Mouse (Mus musculus) lung, adult 18-20 months (tissue): ENCODE measurements around the gene Hoxd10.
A peak's percentile ranks its signal among the peaks of the same experiment; 100 is the strongest.

Experiments
- DNase-seq, 2 experiments: peaks; one replicate each; pipeline ENCODE4 v3.0.0; 2022; ENCODE audit warnings: mixed read lengths in 2 of 2

Gene Hoxd10

DNA sequence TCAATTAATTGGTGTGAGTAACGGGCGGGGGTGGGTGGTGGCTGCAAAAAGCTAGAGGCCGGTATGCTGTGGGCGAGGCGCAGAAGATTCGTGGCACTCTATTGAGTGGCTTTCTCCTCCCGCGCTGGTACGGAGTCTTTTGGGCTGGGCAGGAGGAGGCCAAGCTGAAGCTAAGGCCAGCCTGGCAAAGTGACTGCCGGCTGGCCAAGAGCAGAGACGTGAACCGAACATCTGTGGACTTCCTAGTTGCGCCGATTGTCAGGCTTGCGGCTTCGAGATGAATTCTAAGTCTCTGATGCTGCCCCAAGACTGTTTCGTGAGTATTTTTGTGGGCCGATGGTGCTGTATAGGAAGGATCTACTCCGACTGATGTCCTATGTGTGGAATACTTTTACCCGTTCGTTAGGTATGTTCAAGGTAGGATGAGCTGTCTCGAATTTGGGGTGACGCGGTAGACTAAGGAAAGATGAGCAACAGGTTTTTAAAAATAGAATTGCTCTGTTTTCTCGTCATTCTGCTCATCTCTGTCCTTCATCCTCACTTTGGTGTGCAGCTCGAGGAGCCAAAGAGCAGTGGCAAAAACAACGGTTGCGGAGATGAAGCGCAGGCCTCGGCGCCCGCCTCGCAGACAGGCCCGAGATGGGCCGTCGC is 24.4 kb upstream of the Hoxd10 start:
- DNase-seq, result no peak

DNA sequence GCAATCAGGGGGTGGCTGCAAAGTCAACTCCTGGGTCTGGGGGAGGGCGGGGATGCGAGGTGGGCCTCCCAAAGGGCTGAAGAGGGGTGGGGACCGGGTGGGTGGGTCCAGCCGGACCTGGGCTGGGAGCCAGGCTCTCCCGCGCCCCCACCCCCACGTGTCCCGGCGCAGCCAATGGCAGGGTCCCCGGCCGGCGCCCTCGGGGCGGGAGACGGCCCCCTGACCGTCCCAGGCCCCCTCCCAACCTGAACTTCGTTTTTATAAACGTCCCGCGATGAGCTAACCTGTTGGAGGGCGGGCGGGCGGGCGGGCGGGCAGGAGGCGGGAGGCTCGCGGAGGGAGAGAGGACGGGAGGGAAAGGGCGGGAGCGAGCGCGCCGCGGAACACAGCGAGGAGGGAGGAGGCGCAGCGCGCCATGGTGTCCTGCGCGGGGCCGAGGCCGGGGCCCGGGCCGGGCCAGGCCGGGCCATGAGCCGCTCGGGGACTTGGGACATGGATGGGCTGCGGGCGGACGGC is 23.8 kb upstream of the Hoxd10 start, which contains the start of gene Hoxd13:
Hoxd13 (plus strand) TSS at position 469 of the 516 bp plus-strand sequence.
- no peak for DNase-seq

DNA sequence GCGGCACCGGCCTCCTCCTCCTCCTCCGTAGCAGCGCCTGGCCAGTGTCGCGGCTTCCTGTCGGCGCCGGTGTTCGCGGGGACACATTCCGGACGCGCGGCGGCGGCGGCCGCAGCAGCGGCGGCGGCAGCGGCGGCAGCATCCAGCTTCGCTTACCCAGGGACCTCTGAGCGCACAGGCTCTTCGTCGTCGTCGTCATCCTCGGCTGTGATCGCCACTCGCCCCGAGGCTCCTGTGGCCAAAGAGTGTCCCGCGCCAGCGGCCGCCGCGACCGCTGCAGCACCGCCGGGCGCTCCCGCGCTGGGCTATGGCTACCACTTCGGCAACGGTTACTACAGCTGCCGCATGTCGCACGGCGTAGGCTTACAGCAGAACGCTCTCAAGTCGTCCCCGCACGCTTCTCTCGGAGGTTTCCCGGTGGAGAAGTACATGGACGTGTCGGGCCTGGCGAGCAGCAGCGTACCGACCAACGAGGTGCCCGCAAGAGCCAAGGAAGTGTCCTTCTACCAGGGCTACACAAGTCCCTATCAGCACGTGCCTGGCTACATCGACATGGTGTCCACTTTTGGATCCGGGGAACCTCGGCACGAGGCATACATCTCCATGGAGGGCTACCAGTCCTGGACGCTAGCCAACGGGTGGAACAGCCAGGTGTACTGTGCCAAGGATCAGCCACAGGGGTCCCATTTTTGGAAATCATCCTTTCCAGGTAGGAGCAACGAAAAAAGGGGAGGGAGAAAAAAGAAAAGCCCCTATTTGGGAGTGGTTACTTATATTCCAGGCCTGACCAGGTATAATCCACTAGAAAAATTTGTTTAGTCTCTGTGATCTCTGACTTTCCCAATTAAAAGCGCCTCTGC is 23.1 kb upstream of the Hoxd10 start:
- no peak for DNase-seq

DNA sequence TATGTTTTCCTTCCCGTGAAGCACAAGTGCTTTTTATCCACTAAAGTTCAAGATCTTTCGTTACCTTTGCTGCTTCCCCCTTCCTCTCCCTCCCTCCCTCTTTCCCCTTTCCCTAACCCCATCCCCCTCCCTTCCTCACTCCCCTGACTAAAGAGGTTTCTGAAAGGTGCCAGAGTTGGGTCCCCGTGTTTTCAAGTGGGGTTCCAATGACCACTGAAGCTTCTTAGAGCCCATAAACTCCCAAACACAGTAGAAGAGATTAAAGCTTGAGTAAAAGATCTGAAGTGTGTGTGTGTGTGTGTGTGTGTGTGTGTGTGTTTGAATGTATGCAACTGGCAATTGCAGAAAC is 22.5 kb upstream of the Hoxd10 start:
- DNase-seq, result no peak

DNA sequence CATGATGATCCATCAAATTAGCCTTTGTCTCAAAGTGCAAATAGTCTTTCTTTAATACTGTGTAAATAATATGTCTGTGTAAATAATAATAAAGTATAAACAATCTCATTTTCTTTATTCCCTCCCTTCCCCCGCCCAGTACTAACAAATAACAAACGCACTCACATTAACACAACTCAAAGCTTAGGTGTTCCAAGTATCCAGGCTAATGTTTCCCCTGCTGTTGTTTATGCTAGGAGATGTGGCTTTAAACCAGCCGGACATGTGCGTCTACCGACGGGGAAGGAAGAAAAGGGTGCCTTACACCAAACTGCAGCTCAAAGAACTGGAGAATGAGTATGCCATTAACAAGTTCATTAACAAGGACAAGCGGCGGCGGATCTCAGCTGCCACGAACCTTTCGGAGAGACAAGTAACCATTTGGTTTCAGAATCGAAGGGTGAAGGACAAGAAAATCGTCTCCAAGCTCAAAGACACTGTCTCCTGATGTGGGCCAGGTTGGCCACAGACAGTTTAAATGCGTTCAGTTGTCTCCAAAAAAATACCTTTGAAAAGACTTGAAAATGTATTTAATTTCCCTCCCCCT is 22.0 kb upstream of the Hoxd10 start:
- DNase-seq, result no peak

DNA sequence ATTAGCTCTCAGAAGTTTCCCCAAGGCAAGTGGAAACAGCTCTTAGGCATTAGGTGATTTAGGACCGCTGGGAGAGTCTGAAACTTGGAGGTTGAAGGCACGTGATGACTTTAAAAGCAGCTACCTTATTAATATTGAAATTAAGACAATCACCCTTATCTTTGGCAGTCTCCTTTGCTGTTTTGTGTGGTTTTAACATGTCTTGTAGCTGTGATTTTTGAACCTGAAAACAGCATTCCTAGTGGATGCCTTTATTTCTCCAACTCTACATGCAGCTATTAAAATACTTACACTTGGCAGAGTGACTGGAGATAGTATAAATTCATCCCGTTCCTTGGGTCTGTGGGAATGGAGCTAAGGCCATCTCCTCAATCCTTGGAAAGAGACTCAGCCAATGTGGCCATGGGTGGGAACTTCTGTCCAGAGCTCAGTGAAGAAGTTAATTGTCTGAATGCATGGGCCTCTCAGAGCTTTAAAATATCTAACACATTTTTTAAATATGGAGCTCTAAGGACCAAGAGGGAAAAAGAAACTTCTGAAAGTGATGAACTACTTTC is 21.0 kb upstream of the Hoxd10 start:
- DNase-seq, result no peak

DNA sequence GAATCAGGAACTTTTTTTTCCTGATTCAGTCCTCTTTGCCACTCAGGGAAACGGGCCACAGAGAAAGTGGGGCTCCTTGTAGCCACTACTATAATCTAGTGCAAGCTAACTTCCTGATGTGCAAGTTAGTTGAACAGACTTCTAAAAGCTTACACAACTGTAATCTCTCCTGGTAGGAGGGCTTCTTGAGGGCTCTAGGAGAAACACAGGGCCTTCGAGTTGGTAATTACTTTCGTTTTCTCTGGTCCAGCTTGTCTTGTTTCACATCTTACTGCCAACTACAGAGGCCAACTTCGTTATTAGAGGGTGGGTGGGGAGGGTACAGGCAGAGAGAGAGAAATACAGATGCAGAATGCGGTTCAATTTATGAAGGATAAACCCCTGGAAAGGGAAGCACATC is 19.9 kb upstream of the Hoxd10 start:
- no peak for DNase-seq

DNA sequence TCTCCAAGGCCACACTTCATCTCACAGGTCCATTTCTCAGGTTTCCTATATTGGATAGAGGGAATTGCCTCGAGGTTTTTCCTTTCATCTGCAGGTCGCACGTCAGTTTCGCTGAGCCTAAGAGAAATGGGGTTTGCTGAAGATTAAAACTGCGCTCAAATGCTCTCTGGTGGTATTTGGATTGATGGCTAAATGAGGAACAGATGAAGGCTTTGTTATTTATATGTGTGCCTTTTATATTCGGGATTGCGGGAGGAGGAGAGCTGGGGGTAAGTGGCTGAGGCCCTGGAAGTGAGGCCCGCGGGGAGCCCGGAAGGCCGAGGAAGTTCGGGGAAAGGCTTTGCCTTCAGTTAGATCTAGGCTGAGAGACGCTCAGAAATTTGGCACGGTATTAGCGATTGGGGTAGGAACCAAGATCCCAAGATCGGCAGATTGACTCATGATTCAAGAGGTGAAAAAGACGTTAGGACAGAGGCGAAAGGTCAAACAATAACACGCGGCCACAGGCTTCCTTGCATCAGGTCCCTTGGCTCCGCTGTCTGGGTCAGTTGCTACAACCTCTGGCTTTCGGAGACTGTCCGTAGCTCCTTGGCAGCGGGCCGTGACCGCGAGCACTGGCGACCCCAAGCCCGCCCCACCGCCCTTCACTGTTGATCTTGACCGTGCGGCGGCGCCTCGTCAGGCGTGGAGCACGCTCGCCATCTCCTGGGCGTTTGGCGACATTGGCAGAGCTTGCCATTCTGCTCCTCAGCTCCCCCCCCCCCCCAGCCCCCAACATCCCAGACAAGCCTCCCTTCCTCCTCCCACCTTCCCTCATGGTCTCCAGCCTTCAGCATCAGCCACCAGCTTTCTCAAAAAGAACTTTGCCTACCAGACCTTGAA is 19.0 kb upstream of the Hoxd10 start:
- peak in 1 of 2 experiments; percentile 30 for DNase-seq

DNA sequence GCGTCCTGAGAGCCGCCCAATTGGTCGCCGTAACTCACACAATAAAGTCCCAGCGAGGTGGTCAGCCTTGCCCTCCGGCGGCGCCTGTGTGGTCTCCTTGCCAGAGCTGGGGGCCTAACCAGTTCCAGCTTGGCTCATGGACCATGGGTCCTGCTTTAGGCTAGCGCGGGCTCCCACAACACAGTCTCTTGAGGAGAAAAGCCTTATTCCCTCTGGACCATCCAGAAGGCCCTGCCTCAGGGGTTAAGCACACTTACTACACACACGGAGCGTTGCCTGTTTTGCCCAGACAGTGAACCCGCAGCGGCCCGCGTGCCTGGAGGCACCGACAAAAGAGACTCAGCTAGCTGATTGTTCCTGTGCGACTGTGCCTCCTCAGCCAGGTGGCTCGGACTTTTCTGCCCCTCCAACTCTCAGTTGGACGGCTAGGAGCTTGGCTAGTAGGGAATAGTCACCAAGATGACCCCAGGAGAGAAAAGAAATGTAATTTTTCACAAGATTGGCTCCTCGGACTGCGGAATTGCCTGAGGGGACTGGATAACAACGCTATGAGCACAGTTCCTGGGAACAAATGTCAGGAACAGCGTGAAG is 17.8 kb upstream of the Hoxd10 start:
- no peak for DNase-seq

DNA sequence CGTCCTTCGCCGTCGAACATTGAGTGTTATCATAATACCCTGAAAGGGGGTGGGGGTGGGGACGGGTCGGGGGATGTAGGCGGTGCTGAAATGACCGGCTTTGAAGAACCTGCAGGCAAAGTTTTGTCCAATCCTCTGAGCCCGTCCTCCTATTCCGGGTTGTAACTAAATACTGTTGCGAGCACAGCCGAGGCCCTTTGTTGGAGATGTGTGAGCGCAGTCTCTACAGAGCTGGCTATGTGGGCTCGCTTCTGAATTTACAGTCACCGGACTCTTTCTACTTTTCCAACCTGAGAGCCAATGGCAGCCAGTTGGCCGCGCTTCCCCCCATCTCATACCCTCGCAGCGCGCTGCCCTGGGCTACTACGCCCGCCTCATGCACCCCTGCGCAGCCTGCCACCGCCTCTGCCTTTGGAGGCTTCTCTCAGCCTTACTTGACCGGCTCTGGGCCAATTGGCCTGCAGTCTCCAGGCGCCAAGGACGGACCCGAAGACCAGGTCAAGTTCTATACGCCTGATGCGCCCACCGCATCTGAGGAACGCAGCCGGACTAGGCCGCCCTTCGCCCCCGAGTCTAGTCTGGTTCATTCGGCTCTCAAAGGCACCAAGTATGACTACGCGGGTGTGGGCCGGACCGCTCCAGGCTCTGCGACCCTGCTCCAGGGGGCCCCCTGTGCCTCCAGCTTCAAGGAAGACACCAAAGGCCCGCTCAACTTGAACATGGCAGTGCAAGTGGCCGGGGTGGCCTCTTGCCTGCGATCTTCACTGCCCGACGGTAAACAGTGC is 16.7 kb upstream of the Hoxd10 start, which contains the start of gene Hoxd12:
Hoxd12 (plus strand) TSS at position 133 of the 785 bp plus-strand sequence.
- DNase-seq, result no peak

DNA sequence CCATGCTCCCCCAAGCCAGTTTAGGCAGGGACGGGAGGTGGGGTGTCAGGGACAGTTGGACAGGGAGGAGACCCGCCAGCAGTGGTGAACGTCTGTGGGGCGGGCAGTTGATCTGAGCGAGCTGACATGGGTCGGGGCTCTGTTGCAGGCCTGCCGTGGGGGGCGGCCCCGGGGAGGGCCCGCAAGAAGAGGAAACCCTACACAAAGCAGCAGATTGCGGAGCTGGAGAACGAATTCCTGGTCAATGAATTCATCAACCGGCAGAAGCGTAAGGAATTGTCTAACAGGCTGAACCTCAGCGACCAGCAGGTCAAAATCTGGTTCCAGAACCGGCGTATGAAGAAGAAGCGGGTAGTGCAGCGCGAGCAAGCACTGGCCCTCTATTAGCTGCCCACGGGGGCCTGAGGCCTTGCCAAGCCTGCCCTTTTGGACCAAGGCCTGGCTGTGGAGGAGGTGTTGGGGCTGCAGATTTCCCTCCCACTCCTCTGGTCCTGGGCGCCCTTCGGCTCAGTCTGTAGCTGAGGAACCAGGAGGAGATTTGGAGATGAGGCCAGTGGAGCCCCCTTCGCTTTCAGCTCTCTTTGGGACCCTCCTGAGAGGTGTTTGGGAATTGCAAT is 15.9 kb upstream of the Hoxd10 start:
- DNase-seq, result no peak

DNA sequence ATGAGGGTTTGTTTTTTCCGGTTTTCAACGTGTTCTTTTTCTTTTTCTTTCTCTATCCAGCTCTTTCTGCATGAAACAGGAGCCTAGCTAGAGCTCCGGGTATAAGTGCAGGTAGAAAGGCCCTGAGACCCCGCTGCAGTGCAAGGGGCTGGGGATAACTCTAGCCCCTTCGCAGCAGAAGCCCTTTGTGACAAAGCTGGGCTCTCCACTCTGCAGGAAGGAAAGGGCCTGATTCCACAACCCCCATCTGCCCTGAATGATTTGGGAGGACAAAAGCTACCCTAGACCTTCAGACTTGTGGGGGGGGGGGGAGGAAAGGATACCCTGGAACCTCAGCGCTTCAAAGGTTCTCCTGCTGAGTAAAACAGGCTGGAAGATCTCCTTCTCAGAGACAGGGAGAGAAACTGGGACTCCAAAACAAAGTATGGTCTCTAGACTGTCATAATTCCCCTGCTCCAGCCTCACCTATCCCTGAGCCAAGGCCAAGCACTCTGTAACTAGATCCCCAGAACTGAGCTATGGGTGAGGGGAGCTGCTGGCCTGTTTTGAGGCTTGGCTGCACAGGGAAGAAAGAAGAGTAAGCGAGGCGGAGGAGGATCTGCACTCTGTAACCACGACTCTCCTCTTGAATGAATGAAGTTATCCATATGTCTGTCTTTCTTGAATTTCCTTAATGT is 15.2 kb upstream of the Hoxd10 start:
- no peak for DNase-seq

DNA sequence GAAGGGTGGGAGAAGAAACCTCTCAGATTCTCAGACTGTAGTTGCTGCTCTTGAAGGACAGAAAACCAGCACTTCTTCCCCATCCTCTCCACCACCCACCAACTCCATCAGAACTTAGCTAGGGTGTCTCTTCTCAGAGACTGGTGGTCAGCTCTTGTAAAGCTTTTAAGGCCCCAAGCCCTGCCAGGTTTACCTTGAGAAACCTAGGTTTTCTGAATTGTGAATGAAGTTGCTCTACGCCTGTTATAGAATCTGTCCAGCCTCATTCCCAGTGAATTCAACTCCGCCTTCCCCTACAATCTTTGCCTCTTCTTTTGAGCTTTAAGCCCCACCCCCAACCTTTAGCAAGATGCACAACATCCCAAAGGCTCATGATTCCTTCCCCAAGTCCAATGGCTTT is 14.6 kb upstream of the Hoxd10 start:
- no peak for DNase-seq

DNA sequence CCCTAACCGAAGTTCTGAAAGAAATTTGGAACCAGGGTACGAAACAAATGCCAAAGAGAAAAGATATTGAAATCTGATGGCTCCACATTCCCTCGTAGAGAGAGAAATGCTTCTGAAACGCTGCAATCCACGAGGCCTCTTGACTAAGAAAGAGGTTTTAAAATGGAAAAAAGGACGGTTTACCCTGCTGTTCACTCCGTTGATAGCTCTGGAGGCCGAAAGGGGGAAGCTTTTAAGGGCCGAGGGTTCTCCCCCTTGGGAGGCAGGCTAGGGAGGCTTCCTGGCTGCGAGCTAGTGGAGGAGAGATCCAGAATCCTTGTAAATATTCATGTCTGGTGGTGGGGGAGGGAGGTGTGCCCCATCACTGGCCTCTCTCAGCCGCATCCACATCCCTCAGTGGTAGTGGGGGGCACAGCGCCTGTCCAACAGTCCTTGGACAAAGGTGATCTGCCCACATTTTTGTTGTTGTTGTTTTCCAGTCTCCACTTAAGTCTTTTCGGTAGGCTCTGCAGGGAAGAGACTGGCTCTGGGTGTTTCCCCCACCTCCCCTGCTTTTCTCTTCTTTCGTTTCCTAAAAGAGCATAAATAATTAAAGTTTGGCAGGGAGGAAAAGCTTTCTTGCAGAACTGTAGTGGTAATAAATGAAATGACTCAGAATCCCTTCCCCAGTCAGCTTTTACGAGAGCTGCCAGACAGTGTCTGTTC is 12.7 kb upstream of the Hoxd10 start, which contains the start of gene Hoxd11:
Hoxd11 (plus strand) TSS at position 667 of the 705 bp plus-strand sequence.
- no peak for DNase-seq

DNA sequence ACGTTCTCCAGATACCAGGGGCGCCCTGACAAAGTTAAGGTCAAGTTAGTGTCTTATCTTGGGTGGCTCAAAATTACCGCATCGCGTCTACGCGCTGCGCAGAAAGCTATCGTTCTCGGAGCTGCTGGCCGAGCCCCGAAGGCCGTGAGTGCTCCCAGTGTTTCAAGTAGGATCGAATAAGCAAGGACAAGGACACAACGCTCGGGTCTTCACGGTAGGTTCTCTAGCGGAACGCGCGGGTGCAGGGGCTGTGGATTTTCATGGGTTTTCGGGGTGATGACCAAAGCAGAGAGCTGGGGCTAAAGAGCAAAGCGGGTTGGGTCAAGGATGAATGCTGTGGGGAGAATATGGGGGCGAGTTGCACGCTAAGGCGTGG is 12.1 kb upstream of the Hoxd10 start:
- no peak for DNase-seq

DNA sequence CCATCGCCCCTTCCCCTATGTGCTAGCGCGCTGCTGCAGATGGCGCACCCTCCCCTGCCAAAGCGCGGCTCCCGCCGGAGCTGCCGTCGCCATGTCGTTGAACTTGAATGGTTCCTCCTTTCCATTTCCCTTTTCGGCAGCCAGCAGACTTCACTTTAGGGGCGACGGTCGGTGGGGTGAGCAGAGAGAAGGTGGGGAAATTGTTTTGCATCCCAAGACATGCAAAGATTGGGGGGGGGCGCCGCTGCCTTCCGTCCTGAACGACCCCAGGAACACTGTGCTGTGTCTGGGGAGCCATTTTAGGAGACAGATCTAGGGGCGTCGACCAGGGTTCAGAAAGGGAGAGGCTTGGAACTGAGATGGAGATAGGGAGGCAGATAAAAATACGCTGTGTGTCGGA is 11.7 kb upstream of the Hoxd10 start:
- DNase-seq, result no peak

DNA sequence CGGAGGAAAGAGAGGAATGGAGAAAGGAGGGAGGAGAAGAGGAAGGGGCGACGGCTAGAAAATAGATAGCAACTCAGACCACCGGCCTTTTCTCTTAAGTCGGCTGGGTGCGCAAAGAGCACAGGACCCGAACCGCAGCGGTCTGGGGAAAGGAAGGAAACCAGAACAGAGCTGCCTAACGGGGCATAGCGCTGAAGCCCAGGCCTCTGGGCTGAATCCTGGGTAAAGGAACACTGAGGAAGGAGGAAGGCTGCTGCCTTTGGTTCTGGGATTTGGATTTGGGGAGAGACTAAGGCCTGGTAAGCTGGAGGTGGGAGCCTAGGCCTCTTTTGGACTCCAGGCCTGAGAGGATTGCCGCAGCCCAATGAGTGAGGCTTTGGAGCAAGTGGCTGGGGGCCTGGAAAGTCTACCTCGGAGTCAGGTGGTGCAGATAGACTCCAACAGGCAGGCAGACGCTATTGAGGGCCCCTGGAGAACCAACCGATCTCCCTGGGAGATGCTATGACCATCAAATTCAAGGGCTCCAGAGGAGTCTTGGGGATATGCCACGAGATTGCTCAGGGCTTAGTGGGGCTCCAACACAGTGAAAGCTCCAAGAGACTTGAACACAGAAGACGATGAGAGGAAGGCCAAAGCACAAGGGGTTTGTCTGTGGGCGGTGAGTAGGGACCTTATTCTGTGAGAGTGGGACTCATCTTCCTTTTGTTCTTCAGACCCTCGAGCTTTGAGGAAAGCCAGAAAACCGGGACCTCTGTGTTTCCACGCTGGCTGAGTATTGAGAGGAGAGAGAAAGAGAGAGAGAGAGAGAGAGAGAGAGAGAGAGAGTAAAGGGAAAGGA is 10.9 kb upstream of the Hoxd10 start:
- DNase-seq, result no peak
